21 mouse cellular contexts compared by ENCODE assay signal in genomic region chr17:14701891-14702290, GRCm38 (mm10). TPM values are rescaled to one million over a fixed set of nuclear protein-coding genes. Genes with fewer than 3 reads are reported as not detected.
"Had no signal": no experiment of that assay in that cellular context is flagged by ENCODE, and none has a peak within 500 bp of the region (broad histone marks: within the 10 kb centered on the region; RNA-seq: fewer than 3 reads in every experiment).

No protein-coding gene starts in this region.

- H3K4me1 ChIP-seq: liver, embryonic 12.5 days; liver, embryonic 15.5 days; megakaryocyte, embryonic 14.5 days; midbrain, embryonic 10.5 days; midbrain, embryonic 13.5 days; neural tube, embryonic 13.5 days had no signal

- H3K36me3 ChIP-seq: limb, embryonic 10.5 days; limb, embryonic 13.5 days; liver, embryonic 12.5 days; liver, embryonic 15.5 days; lung, embryonic 15.5 days; midbrain, embryonic 10.5 days; midbrain, embryonic 13.5 days; neural tube, embryonic 13.5 days had no signal

- ATAC-seq: liver, embryonic 12.5 days; midbrain, embryonic 13.5 days; midbrain, embryonic 16.5 days had no signal

- H3K9me3 ChIP-seq: limb, embryonic 10.5 days; limb, embryonic 13.5 days; liver, embryonic 12.5 days; liver, embryonic 15.5 days; lung, embryonic 15.5 days; megakaryocyte, embryonic 14.5 days; midbrain, embryonic 10.5 days; midbrain, embryonic 13.5 days; neural tube, embryonic 13.5 days had no signal

- DNase-seq: kidney, postnatal 25 days; liver; lung, adult 18-20 months; lung, postnatal 10 days; lung, postnatal 36 days; thymus, postnatal 25 days had no signal

- H3K4me3 ChIP-seq: layer of hippocampus, adult 2 months; limb, embryonic 10.5 days; limb, embryonic 13.5 days; liver, embryonic 12.5 days; liver, embryonic 15.5 days; lung, embryonic 15.5 days; megakaryocyte, embryonic 14.5 days; midbrain, embryonic 10.5 days; midbrain, embryonic 13.5 days; myocyte; neural tube, embryonic 13.5 days had no signal

- H3K27me3 ChIP-seq: limb, embryonic 13.5 days; liver, embryonic 12.5 days; liver, embryonic 15.5 days; lung, embryonic 15.5 days; megakaryocyte, embryonic 14.5 days; midbrain, embryonic 13.5 days; neural tube, embryonic 13.5 days had no signal

- H3K27ac ChIP-seq: kidney, postnatal 0 days; layer of hippocampus, adult 2 months; limb, embryonic 10.5 days; limb, embryonic 13.5 days; liver, embryonic 12.5 days; liver, embryonic 15.5 days; lung, embryonic 15.5 days; midbrain, embryonic 13.5 days; neural tube, embryonic 13.5 days had no signal

- H3K9ac ChIP-seq: limb, embryonic 13.5 days; liver, embryonic 12.5 days; liver, embryonic 15.5 days; lung, embryonic 15.5 days; midbrain, embryonic 13.5 days; neural tube, embryonic 13.5 days had no signal

- H3K4me2 ChIP-seq: limb, embryonic 13.5 days; liver, embryonic 12.5 days; liver, embryonic 15.5 days; lung, embryonic 15.5 days; midbrain, embryonic 13.5 days; neural tube, embryonic 13.5 days had no signal

RNA-seq across cellular contexts. Expression of gene Thbs2, which starts 7.9 kb away (rescaled TPM):
- total RNA-seq: monocyte, adult 5-6 weeks; neutrophil, adult 5-6 weeks had no signal
